Comparison of ENCODE assay signal across 9 mouse cellular contexts in the genomic region with DNA sequence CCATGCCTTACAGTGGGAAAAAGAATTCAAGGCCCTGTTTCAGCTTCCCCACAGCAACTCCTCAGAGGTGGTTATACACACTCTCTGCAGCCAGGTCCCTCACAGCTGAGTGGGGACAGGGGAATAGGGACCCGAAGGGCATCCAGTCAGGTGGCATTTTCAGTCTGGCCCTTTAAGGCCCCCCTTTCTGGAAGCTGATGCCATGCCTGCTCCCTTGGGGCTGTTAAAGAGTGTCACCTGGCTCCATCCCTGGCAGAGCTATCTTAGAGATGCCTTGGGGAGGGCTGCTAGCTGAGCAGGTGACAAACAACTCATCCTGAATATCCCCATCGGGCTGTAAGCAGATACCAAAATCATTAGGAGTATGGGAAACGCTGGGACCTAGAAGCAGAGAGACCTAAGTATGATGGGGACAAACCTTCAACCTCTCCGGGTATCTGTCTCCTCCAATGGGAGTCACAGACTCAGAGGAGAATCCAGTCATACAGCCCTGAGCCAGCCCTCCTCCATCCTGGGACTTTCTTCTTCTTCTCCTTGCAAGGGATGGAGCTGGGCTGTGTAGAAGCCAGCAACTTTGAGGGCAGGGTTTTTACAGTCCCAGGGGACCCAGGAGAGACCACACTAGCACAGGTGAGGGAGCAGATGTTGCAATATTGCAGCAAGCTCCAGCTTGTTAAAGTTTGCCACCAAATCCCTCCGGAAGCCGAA. TPM values are rescaled to one million over a fixed set of nuclear protein-coding genes. Genes with fewer than 3 reads are reported as not detected.
DNase-seq lines count a peak whose midpoint lies in the region; ATAC-seq lines count a peak whose summit lies in the region.
"Had no signal": no experiment of that assay in that cellular context is flagged by ENCODE, and none has a peak within 500 bp of the region (broad histone marks: within the 10 kb centered on the region; RNA-seq: fewer than 3 reads in every experiment).

No protein-coding gene starts in this region.

- H3K4me3 ChIP-seq in liver, embryonic 13.5 days (replicated peaks) = peak overlapping the region; percentile 52; the same call in 1 of the 2 replicates
- H3K4me3 ChIP-seq in embryonic facial prominence, embryonic 10.5 days = peak overlapping the region; percentile 70
- peak overlapping the region; percentile 76 for H3K4me3 ChIP-seq in hindbrain, embryonic 16.5 days (ENCODE audit: low read length)
- H3K4me3 ChIP-seq in stomach, embryonic 14.5 days (ENCODE audit: low read depth, low read length) = peak overlapping the region; percentile 61; the same call in 1 of the 2 replicates
- H3K4me3 ChIP-seq: erythroblast, embryonic 14.5 days had no signal

- 24% methylated on average over 6 of the region's 6 CpGs for WGBS in liver, embryonic 13.5 days (ENCODE audit: insufficient replicate concordance)
- 20% methylated on average over 6 of the region's 6 CpGs for WGBS in embryonic facial prominence, embryonic 10.5 days
- 27% methylated on average over 6 of the region's 6 CpGs for WGBS in hindbrain, embryonic 16.5 days
- 28% methylated on average over 6 of the region's 6 CpGs for WGBS in stomach, embryonic 14.5 days

- H3K4me1 ChIP-seq in liver, embryonic 13.5 days (replicated peaks) = peaks cover 29% of the 10 kb centered on the region
- H3K4me1 ChIP-seq in embryonic facial prominence, embryonic 10.5 days = peaks cover 43% of the 10 kb centered on the region
- peaks cover 19% of the 10 kb centered on the region for H3K4me1 ChIP-seq in hindbrain, embryonic 16.5 days (ENCODE audit: control insufficient read depth, insufficient read depth, low read depth, low read length)
- peaks cover 3% of the 10 kb centered on the region; the same call in 1 of the 2 replicates for H3K4me1 ChIP-seq in stomach, embryonic 14.5 days (ENCODE audit: control insufficient read depth, insufficient read depth, low read length)

- H3K27ac ChIP-seq in liver, embryonic 13.5 days = no peak overlapping the region
- H3K27ac ChIP-seq in embryonic facial prominence, embryonic 10.5 days (replicated peaks) = no peak overlapping the region
- no peak overlapping the region for H3K27ac ChIP-seq in hindbrain, embryonic 16.5 days (ENCODE audit: low read depth, low read length)
- no peak overlapping the region for H3K27ac ChIP-seq in stomach, embryonic 14.5 days (ENCODE audit: low read length)

- H3K36me3 ChIP-seq in liver, embryonic 13.5 days = no peaks in the 10 kb centered on the region
- H3K36me3 ChIP-seq in embryonic facial prominence, embryonic 10.5 days (replicated peaks) = no peaks in the 10 kb centered on the region
- H3K36me3 ChIP-seq in hindbrain, embryonic 16.5 days (ENCODE audit: control insufficient read depth, insufficient read depth, low read length) = no peaks in the 10 kb centered on the region
- no peaks in the 10 kb centered on the region for H3K36me3 ChIP-seq in stomach, embryonic 14.5 days (ENCODE audit: control insufficient read depth, insufficient read depth, low read length)

- ATAC-seq in liver, embryonic 13.5 days (ENCODE audit: low read depth) = no peak
- ATAC-seq in hindbrain, embryonic 16.5 days = no peak
- ATAC-seq in stomach, embryonic 14.5 days (ENCODE audit: insufficient number of reproducible peaks, insufficient read depth, low FRiP score, low read depth) = no peak

- no peak overlapping the region for H3K9ac ChIP-seq in liver, embryonic 13.5 days
- H3K9ac ChIP-seq in hindbrain, embryonic 16.5 days (ENCODE audit: low read depth, low read length) = peak overlapping the region; percentile 87; the same call in 1 of the 2 replicates
- H3K9ac ChIP-seq in stomach, embryonic 14.5 days (replicated peaks; ENCODE audit: low read depth, low read length) = no peak overlapping the region

- peaks cover 93% of the 10 kb centered on the region for H3K27me3 ChIP-seq in liver, embryonic 13.5 days
- peaks cover 89% of the 10 kb centered on the region for H3K27me3 ChIP-seq in embryonic facial prominence, embryonic 10.5 days (replicated peaks; ENCODE audit: low read depth, poor library complexity, severe bottlenecking)
- H3K27me3 ChIP-seq in hindbrain, embryonic 16.5 days (replicated peaks; ENCODE audit: control insufficient read depth, insufficient read depth, low read length) = peaks cover 44% of the 10 kb centered on the region
- peaks cover 36% of the 10 kb centered on the region for H3K27me3 ChIP-seq in stomach, embryonic 14.5 days (ENCODE audit: control insufficient read depth, insufficient read depth, low read length)

- H3K9me3 ChIP-seq in liver, embryonic 13.5 days (replicated peaks) = no peaks in the 10 kb centered on the region
- H3K9me3 ChIP-seq in embryonic facial prominence, embryonic 10.5 days = no peaks in the 10 kb centered on the region
- H3K9me3 ChIP-seq in hindbrain, embryonic 16.5 days (ENCODE audit: control insufficient read depth, low read length) = no peaks in the 10 kb centered on the region
- H3K9me3 ChIP-seq in stomach, embryonic 14.5 days (ENCODE audit: control insufficient read depth, low read depth, low read length) = no peaks in the 10 kb centered on the region

- DNase-seq in liver, embryonic 13.5 days = no peak
- DNase-seq in liver = no peak
- no peak for DNase-seq in embryonic facial prominence, embryonic 10.5 days (ENCODE audit: low spot score)
- DNase-seq in T-cell, adult 2 months (ENCODE audit: low spot score) = no peak
- DNase-seq in ovary, postnatal 14 days (ENCODE audit: low spot score) = no peak
- DNase-seq: kidney, adult 9 months had no signal

- H3K4me2 ChIP-seq in liver, embryonic 13.5 days = no peak overlapping the region
- H3K4me2 ChIP-seq in hindbrain, embryonic 16.5 days (ENCODE audit: low read length) = peak overlapping the region; percentile 84
- no peak overlapping the region for H3K4me2 ChIP-seq in stomach, embryonic 14.5 days (replicated peaks; ENCODE audit: low read depth, low read length)

RNA-seq across cellular contexts. Expression of gene Trnp1, which starts 1.5 kb away (rescaled TPM):
- polyA plus RNA-seq in liver, embryonic 13.5 days (2015; fragmentation: Nextera tagmentation; extraction: Ambion mirVana) = 0.06 TPM in 1 of 2 replicates, not detected in the other
- polyA plus RNA-seq in embryonic facial prominence, embryonic 10.5 days (2016; fragmentation: Nextera tagmentation; extraction: Ambion mirVana) = 0.57 and 1.1 TPM in 2 replicates
- 5.8 and 12.1 TPM in 2 replicates for polyA plus RNA-seq in hindbrain, embryonic 16.5 days (2015; fragmentation: Nextera tagmentation; extraction: Ambion mirVana)
- 2.5 and 3.6 TPM in 2 replicates for polyA plus RNA-seq in stomach, embryonic 14.5 days (2014; fragmentation: Nextera tagmentation; extraction: Ambion mirVana)
- polyA plus RNA-seq: erythroblast, embryonic 14.5 days had no signal

RNA-seq across cellular contexts. Expression of gene Tent5b, which starts 17.0 kb away (rescaled TPM):
- polyA plus RNA-seq in liver, embryonic 13.5 days (2015; fragmentation: Nextera tagmentation; extraction: Ambion mirVana) = 0.05 TPM in 1 of 2 replicates, not detected in the other
- 1.0 and 1.2 TPM in 2 replicates for polyA plus RNA-seq in embryonic facial prominence, embryonic 10.5 days (2016; fragmentation: Nextera tagmentation; extraction: Ambion mirVana)
- 0.32 and 0.36 TPM in 2 replicates for polyA plus RNA-seq in hindbrain, embryonic 16.5 days (2015; fragmentation: Nextera tagmentation; extraction: Ambion mirVana)
- 0.39 and 0.45 TPM in 2 replicates for polyA plus RNA-seq in stomach, embryonic 14.5 days (2014; fragmentation: Nextera tagmentation; extraction: Ambion mirVana)
- polyA plus RNA-seq: erythroblast, embryonic 14.5 days had no signal

RNA-seq across cellular contexts. Expression of gene Kdf1, which starts 21.9 kb away (rescaled TPM):
- polyA plus RNA-seq in liver, embryonic 13.5 days (2015; fragmentation: Nextera tagmentation; extraction: Ambion mirVana) = 0.45 and 0.70 TPM in 2 replicates
- polyA plus RNA-seq in embryonic facial prominence, embryonic 10.5 days (2016; fragmentation: Nextera tagmentation; extraction: Ambion mirVana) = 11.0 and 13.6 TPM in 2 replicates
- 0.39 and 0.50 TPM in 2 replicates for polyA plus RNA-seq in hindbrain, embryonic 16.5 days (2015; fragmentation: Nextera tagmentation; extraction: Ambion mirVana)
- polyA plus RNA-seq in stomach, embryonic 14.5 days (2014; fragmentation: Nextera tagmentation; extraction: Ambion mirVana) = 30.1 and 31.6 TPM in 2 replicates
- polyA plus RNA-seq: erythroblast, embryonic 14.5 days had no signal

RNA-seq across cellular contexts. Expression of gene Nudc, which starts 48.9 kb away (rescaled TPM):
- 214 and 231 TPM in 2 replicates for polyA plus RNA-seq in liver, embryonic 13.5 days (2015; fragmentation: Nextera tagmentation; extraction: Ambion mirVana)
- polyA plus RNA-seq in embryonic facial prominence, embryonic 10.5 days (2016; fragmentation: Nextera tagmentation; extraction: Ambion mirVana) = 489 and 518 TPM in 2 replicates
- 246 and 265 TPM in 2 replicates for polyA plus RNA-seq in hindbrain, embryonic 16.5 days (2015; fragmentation: Nextera tagmentation; extraction: Ambion mirVana)
- 192 and 206 TPM in 2 replicates for polyA plus RNA-seq in stomach, embryonic 14.5 days (2014; fragmentation: Nextera tagmentation; extraction: Ambion mirVana)

RNA-seq across cellular contexts. Expression of gene Nr0b2, which starts 56.3 kb away (rescaled TPM):
- 0.31 and 0.51 TPM in 2 replicates for polyA plus RNA-seq in liver, embryonic 13.5 days (2015; fragmentation: Nextera tagmentation; extraction: Ambion mirVana)
- polyA plus RNA-seq in embryonic facial prominence, embryonic 10.5 days (2016; fragmentation: Nextera tagmentation; extraction: Ambion mirVana) = 0.17 TPM in 1 of 2 replicates, not detected in the other
- polyA plus RNA-seq in hindbrain, embryonic 16.5 days (2015; fragmentation: Nextera tagmentation; extraction: Ambion mirVana) = 0.36 TPM in 1 of 2 replicates, not detected in the other
- 3.3 and 4.1 TPM in 2 replicates for polyA plus RNA-seq in stomach, embryonic 14.5 days (2014; fragmentation: Nextera tagmentation; extraction: Ambion mirVana)
- polyA plus RNA-seq: erythroblast, embryonic 14.5 days had no signal
